Mouse (Mus musculus) WW6 (cell line): ENCODE data around the gene Gm10024.
"Not testable (repeated sequence)": the region's sequence is repeated elsewhere in the genome, so short reads cannot be mapped to it uniquely, and the experiment has no call there.

Experiments used
- DNase-seq: peaks from one replicate; pipeline ENCODE4 v3.0.0-alpha.2; 2013; ENCODE audit warnings: low read depth, low spot score

The Gm10024 gene

GRCm38 (mm10) chr10:77729241-77729640, 18.0 kb downstream of the Gm10024 start:
- DNase-seq = peak; percentile 14

GRCm38 (mm10) chr10:77735928-77736327, 24.7 kb downstream of the Gm10024 start:
- no peak for DNase-seq

GRCm38 (mm10) chr10:77738929-77739328, 27.7 kb downstream of the Gm10024 start:
- no peak for DNase-seq

GRCm38 (mm10) chr10:77741924-77742688, 30.8 kb downstream of the Gm10024 start, which contains the start of gene Gm18596:
Gene Gm18596, minus strand, starts transcription at chr10:77742638.
- not testable (repeated sequence) for DNase-seq

GRCm38 (mm10) chr10:77750686-77751085, 39.4 kb downstream of the Gm10024 start:
- DNase-seq = not testable (repeated sequence)

- DNase-seq = not testable (repeated sequence)
These were observed 40.0 kb downstream of the Gm10024 start, which contains the start of gene Gm9736 for GRCm38 (mm10) chr10:77751254-77751653. Gene Gm9736, minus strand, starts transcription at chr10:77751354.

GRCm38 (mm10) chr10:77752312-77752711, 41.1 kb downstream of the Gm10024 start:
- not testable (repeated sequence) for DNase-seq

GRCm38 (mm10) chr10:77753448-77753847, 42.2 kb downstream of the Gm10024 start:
- DNase-seq = no peak

GRCm38 (mm10) chr10:77759582-77759981, 48.3 kb downstream of the Gm10024 start, which contains the start of gene Gm3233:
Gene Gm3233, minus strand, starts transcription at chr10:77759682.
- not testable (repeated sequence) for DNase-seq
